Mouse (Mus musculus): ENCODE results near the gene Arpc4. TPM values are rescaled to one million over a fixed set of nuclear protein-coding genes. Genes with fewer than 3 reads are reported as not detected.

Gene Arpc4
- total and polyA plus RNA-seq, 3 experiments: 231 to 375 TPM; not detected in 1

DNA sequence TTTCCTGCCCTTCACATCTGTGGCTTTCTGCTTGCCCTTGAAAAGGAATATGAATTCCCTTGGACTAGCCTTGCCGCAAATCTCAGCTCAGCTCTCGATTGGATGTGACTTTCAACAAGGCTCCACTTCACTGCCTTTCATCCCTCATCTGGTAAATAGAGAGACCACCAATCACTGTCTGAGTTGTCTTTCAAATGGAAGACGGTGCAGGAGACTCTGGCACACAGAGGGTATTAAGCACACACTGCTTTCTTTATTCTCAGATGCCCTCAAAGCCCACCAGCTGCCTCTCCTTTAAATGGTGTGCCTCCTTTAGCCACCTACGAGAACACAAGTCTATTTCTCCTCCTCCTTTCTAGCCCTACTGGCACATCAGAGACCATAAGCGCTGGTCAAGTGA is 9.3 kb upstream of the Arpc4 start:
- H3K27ac ChIP-seq (ENCODE audit: control insufficient read depth, low read depth, low read length): no peak overlapping the region
- no peaks in the 10 kb centered on the region for H3K4me1 ChIP-seq (ENCODE audit: control insufficient read depth in 1 of 2, insufficient read depth in 2 of 2, low read length in 2 of 2)
- TF ChIP-seq NRF1 (IDR thresholded peaks at IDR 0.05; ENCODE audit: insufficient read depth, low read depth, low read length, poor library complexity, severe bottlenecking) (no peak), UBTF (IDR thresholded peaks at IDR 0.05; ENCODE audit: borderline replicate concordance, insufficient read depth, low read depth, low read length) (no peak), BHLHE40 (IDR thresholded peaks at IDR 0.05; ENCODE audit: borderline replicate concordance, low read depth, low read length) (no peak), ZC3H11A (IDR thresholded peaks at IDR 0.05; ENCODE audit: low read depth, low read length) (no peak), POLR2AphosphoS5 (IDR thresholded peaks at IDR 0.05; ENCODE audit: borderline replicate concordance, low read depth, low read length) (no peak), RCOR1 (IDR thresholded peaks at IDR 0.05; ENCODE audit: low read depth, low read length) (no peak), USF1 (IDR thresholded peaks at IDR 0.05; ENCODE audit: low read depth, low read length) (no peak), KAT2A (conservative IDR thresholded peaks at IDR 0.05; ENCODE audit: low read depth, low read length) (no peak), ETS1 (IDR thresholded peaks at IDR 0.05; ENCODE audit: low read depth, low read length) (no peak), E2F4 (IDR thresholded peaks at IDR 0.05; ENCODE audit: borderline replicate concordance, low read depth, low read length) (no peak), ZMIZ1 (IDR thresholded peaks at IDR 0.05; ENCODE audit: low read depth, low read length) (no peak), MAFK (IDR thresholded peaks at IDR 0.05; ENCODE audit: borderline replicate concordance, low read depth, low read length) (no peak), ZKSCAN1 (IDR thresholded peaks at IDR 0.05; ENCODE audit: low read depth, low read length) (no peak), NELFE (IDR thresholded peaks at IDR 0.05; ENCODE audit: low read depth, low read length) (no peak), ELF1 (IDR thresholded peaks at IDR 0.05; ENCODE audit: low read depth, low read length) (no peak), TCF12 (IDR thresholded peaks at IDR 0.05; ENCODE audit: low read depth, low read length) (no peak)
- DNase-seq (ENCODE audit: low read depth, low spot score): no peak
- H3K9ac ChIP-seq (ENCODE audit: control insufficient read depth, low read depth, low read length, poor library complexity, severe bottlenecking): no peak overlapping the region
- no peak overlapping the region for H3K4me3 ChIP-seq (ENCODE audit: control insufficient read depth in 1 of 2, insufficient read depth in 1 of 2, low read depth in 2 of 2, low read length in 2 of 2)
- no peaks in the 10 kb centered on the region for H3K27me3 ChIP-seq (ENCODE audit: control insufficient read depth in 1 of 2, insufficient read depth in 2 of 2, low read length in 2 of 2)
- H3K36me3 ChIP-seq (ENCODE audit: control insufficient read depth in 1 of 2, insufficient read depth in 2 of 2, low read length in 2 of 2): no peaks in the 10 kb centered on the region; a peak in 1 of 4 replicates
- H3K9me3 ChIP-seq (replicated peaks; ENCODE audit: insufficient read depth, low read length): no peaks in the 10 kb centered on the region
- H3K79me2 ChIP-seq (ENCODE audit: control insufficient read depth, insufficient read depth, low read length, poor library complexity): no peaks in the 10 kb centered on the region

DNA sequence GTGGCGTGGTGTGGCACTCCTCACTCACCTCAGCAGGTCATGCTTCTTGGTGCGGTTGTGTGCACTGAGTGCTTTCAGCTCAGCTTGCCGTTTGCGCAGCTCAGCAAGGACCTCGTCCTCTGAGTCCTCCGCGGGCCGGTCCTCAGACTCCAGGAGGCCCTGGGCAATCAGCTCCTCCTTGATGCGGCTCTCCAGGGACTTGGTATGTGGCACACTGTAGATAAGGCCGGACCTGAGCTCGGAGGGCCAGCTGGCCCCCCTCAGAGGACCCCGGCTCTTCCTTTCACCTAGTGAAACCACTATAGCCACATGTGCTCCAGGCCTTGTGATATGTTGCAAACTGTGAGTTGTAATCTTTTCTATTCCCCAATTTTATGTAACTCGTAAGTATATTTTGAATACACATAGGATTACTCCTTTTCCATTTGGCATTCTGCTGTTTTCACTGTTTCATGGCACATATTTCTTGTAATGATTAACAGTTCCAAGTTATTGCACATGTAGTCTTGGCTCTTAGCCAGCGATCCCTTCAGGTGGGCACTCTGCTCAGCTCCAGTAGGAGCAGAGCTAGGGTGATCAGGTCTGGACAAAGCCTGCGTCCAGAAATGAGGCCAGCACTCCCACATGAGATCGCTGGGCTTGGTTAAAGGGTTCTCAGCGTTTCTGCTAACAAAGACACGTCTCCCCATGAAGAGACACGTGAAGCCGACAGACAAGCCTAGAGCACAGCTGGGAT is 7.6 kb upstream of the Arpc4 start:
- Histone ChIP-seq H3K9me3 (replicated peaks; ENCODE audit: insufficient read depth, low read length) (no peaks in the 10 kb centered on the region), H3K36me3 (ENCODE audit: control insufficient read depth in 1 of 2, insufficient read depth in 2 of 2, low read length in 2 of 2) (no peaks in the 10 kb centered on the region; a peak in 1 of 4 replicates), H3K9ac (ENCODE audit: control insufficient read depth, low read depth, low read length, poor library complexity, severe bottlenecking) (no peak overlapping the region), H3K4me1 (ENCODE audit: control insufficient read depth in 1 of 2, insufficient read depth in 2 of 2, low read length in 2 of 2) (no peaks in the 10 kb centered on the region), H3K27ac (ENCODE audit: control insufficient read depth, low read depth, low read length) (no peak overlapping the region), H3K4me3 (ENCODE audit: control insufficient read depth in 1 of 2, insufficient read depth in 1 of 2, low read depth in 2 of 2, low read length in 2 of 2) (no peak overlapping the region), H3K27me3 (ENCODE audit: control insufficient read depth in 1 of 2, insufficient read depth in 2 of 2, low read length in 2 of 2) (no peaks in the 10 kb centered on the region), H3K79me2 (ENCODE audit: control insufficient read depth, insufficient read depth, low read length, poor library complexity) (no peaks in the 10 kb centered on the region)
- TF ChIP-seq MYB (IDR thresholded peaks at IDR 0.05; ENCODE audit: low read depth, low read length) (no peak), MYC (IDR thresholded peaks at IDR 0.05; ENCODE audit: low read depth, low read length) (no peak), KAT2A (conservative IDR thresholded peaks at IDR 0.05; ENCODE audit: low read depth, low read length) (no peak), POLR2A (IDR thresholded peaks at IDR 0.05; ENCODE audit: control insufficient read depth in 1 of 2, insufficient read depth in 1 of 2, low read depth in 1 of 2, low read length in 2 of 2, poor library complexity in 1 of 2) (no peak), ETS1 (IDR thresholded peaks at IDR 0.05; ENCODE audit: low read depth, low read length) (no peak), MAX (IDR thresholded peaks at IDR 0.05; ENCODE audit: low read length) (no peak), JUND (IDR thresholded peaks at IDR 0.05; ENCODE audit: low read depth, low read length) (no peak), TBP (IDR thresholded peaks at IDR 0.05; ENCODE audit: low read depth, low read length) (no peak)
- DNase-seq (ENCODE audit: low read depth, low spot score): no peak

Measured in MEL (cell line).